Mouse (Mus musculus): ENCODE data around the gene Trabd2b. TPM values are rescaled to one million over a fixed set of nuclear protein-coding genes. Genes with fewer than 3 reads are reported as not detected.

Trabd2b gene
- total and polyA plus RNA-seq, 3 experiments = 29.1 to 69.8 (median 60.1) TPM

GRCm38 (mm10) chr4:114636324-114636723, 229.8 kb downstream of the Trabd2b start:
- no peaks in the 10 kb centered on the region for H3K27me3 ChIP-seq (ENCODE audit: control insufficient read depth, insufficient read depth, low read length)
- intact Hi-C loops (cut with DNase I) = loop anchor here (1.0 to 2.0 kb wide), 3 partner anchors 232 to 336 kb away; no protein-coding TSS in a partner anchor
- peaks cover 2% of the 10 kb centered on the region for H3K4me1 ChIP-seq (ENCODE audit: control insufficient read depth, insufficient read depth, low read length)
- no peak overlapping the region for H3K4me3 ChIP-seq
- no peak for DNase-seq
- no peaks in the 10 kb centered on the region for H3K36me3 ChIP-seq (ENCODE audit: control insufficient read depth, insufficient read depth, low read length)
- H3K9ac ChIP-seq (ENCODE audit: low read depth, low read length) = no peak overlapping the region
- no peak overlapping the region for H3K27ac ChIP-seq
- TF ChIP-seq POLR2A (IDR thresholded peaks at IDR 0.05; ENCODE audit: insufficient read depth, low read depth, low read length) (no peak), CTCF (IDR thresholded peaks at IDR 0.05) (no peak), EP300 (IDR thresholded peaks at IDR 0.05; ENCODE audit: insufficient read depth, low read depth, low read length) (no peak)
- H3K79me2 ChIP-seq (replicated peaks; ENCODE audit: control insufficient read depth, insufficient read depth, low read length) = no peaks in the 10 kb centered on the region
- 96% methylated on average over 1 of the region's 1 CpGs for WGBS

DNA sequence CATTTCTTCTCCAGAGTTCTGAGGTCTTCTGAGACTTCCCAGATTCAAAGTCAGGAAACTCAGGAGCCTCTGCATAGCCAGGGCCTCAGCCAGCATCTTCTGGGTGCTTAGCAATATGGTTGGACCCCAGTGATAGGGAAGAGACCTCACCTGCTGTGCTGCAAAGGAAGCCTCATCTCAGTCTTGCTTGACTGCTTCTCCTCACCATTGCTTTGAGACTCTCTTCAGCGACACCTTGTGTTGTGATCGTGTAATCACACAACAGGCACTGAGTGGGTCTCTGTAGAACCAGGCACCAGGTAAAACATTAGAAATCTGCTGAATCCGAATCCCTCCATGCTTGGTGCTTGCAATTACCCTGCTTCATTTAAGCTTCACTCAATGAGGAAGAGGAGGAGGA, 230.6 kb downstream of the Trabd2b start:
- Histone ChIP-seq H3K4me1 (ENCODE audit: control insufficient read depth, insufficient read depth, low read length) (peaks cover 2% of the 10 kb centered on the region), H3K36me3 (ENCODE audit: control insufficient read depth, insufficient read depth, low read length) (no peaks in the 10 kb centered on the region), H3K4me3 (no peak overlapping the region), H3K79me2 (replicated peaks; ENCODE audit: control insufficient read depth, insufficient read depth, low read length) (no peaks in the 10 kb centered on the region), H3K27me3 (ENCODE audit: control insufficient read depth, insufficient read depth, low read length) (no peaks in the 10 kb centered on the region), H3K9ac (ENCODE audit: low read depth, low read length) (no peak overlapping the region), H3K27ac (no peak overlapping the region)
- WGBS = 5% methylated on average over 3 of the region's 3 CpGs
- intact Hi-C loops (cut with DNase I) = loop anchor here (2.0 kb wide), 2 partner anchors 232 to 336 kb away; no protein-coding TSS in a partner anchor
- no peak for DNase-seq
- no peak for TF ChIP-seq POLR2A (IDR thresholded peaks at IDR 0.05; ENCODE audit: insufficient read depth, low read depth, low read length)
- peak; percentile 76 for TF ChIP-seq CTCF (IDR thresholded peaks at IDR 0.05)

GRCm38 (mm10) chr4:114642469-114642868, 235.9 kb downstream of the Trabd2b start:
- intact Hi-C loops (cut with DNase I) = no loop called here
- Histone ChIP-seq H3K36me3 (ENCODE audit: control insufficient read depth, insufficient read depth, low read length) (no peaks in the 10 kb centered on the region), H3K4me1 (ENCODE audit: control insufficient read depth, insufficient read depth, low read length) (no peaks in the 10 kb centered on the region), H3K4me3 (no peak overlapping the region), H3K79me2 (replicated peaks; ENCODE audit: control insufficient read depth, insufficient read depth, low read length) (no peaks in the 10 kb centered on the region), H3K9ac (ENCODE audit: low read depth, low read length) (no peak overlapping the region), H3K27me3 (ENCODE audit: control insufficient read depth, insufficient read depth, low read length) (no peaks in the 10 kb centered on the region), H3K27ac (no peak overlapping the region)
- DNase-seq = no peak
- TF ChIP-seq CTCF (IDR thresholded peaks at IDR 0.05) (no peak), EP300 (IDR thresholded peaks at IDR 0.05; ENCODE audit: insufficient read depth, low read depth, low read length) (no peak), POLR2A (IDR thresholded peaks at IDR 0.05; ENCODE audit: insufficient read depth, low read depth, low read length) (no peak)
- 56% methylated on average over 4 of the region's 4 CpGs for WGBS

- Histone ChIP-seq H3K9ac (ENCODE audit: low read depth, low read length) (no peak overlapping the region), H3K4me1 (ENCODE audit: control insufficient read depth, insufficient read depth, low read length) (no peaks in the 10 kb centered on the region), H3K79me2 (replicated peaks; ENCODE audit: control insufficient read depth, insufficient read depth, low read length) (no peaks in the 10 kb centered on the region), H3K27ac (no peak overlapping the region), H3K36me3 (ENCODE audit: control insufficient read depth, insufficient read depth, low read length) (no peaks in the 10 kb centered on the region), H3K4me3 (no peak overlapping the region), H3K27me3 (ENCODE audit: control insufficient read depth, insufficient read depth, low read length) (no peaks in the 10 kb centered on the region)
- WGBS = 84% methylated on average over 20 of the region's 20 CpGs
- DNase-seq = no peak
- intact Hi-C loops (cut with DNase I) = no loop called here
- no peak for TF ChIP-seq POLR2A (IDR thresholded peaks at IDR 0.05; ENCODE audit: insufficient read depth, low read depth, low read length)
- no peak for TF ChIP-seq CTCF (IDR thresholded peaks at IDR 0.05)
- TF ChIP-seq EP300 (IDR thresholded peaks at IDR 0.05; ENCODE audit: insufficient read depth, low read depth, low read length) = no peak
Measured at GRCm38 (mm10) chr4:114643679-114644208, 237.2 kb downstream of the Trabd2b start.

GRCm38 (mm10) chr4:114645341-114645740, 238.8 kb downstream of the Trabd2b start:
- no peaks in the 10 kb centered on the region for H3K36me3 ChIP-seq (ENCODE audit: control insufficient read depth, insufficient read depth, low read length)
- no peak for DNase-seq
- intact Hi-C loops (cut with DNase I) = no loop called here

DNA sequence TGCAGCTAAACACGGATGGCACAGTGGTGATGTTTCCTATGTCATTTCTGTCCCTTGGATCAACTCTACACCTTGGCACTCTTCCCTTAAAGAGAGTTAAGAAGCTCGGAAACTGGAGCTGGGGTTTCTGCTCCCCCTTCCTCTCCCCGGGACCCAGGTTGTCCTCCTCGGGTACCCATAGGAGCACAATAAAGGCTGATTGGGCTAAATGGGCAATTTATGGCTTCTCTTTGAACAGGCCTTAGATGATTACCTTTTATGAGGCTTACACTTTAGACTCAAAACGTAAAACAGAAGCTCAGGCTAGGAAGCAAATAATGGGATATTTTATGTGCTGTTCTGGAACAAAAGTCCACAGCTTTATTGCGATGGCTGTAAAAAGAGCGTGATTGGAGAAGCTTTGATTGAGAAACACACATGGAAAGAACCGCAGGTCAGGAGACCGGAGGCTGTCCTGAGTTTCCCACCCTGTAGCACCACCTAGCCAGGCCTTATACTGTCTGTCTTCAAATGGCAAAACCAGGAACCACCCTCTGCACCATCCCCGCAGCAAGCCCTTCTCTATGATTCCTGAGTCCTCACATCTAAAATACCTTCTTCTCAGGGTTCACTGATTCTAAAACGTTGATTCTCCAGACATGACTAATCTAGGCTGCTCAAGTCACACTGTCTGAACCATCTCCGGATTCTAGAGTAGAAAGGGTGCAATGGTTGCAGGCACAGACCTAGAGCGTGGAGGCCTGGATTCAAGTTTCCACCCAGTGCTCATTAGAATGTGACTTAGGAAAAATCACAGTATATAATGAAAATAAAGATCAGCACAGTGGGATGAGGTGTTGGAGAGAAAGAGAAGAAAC, 240.5 kb downstream of the Trabd2b start:
- H3K9ac ChIP-seq (ENCODE audit: low read depth, low read length) = no peak overlapping the region
- H3K27ac ChIP-seq = no peak overlapping the region
- H3K27me3 ChIP-seq (ENCODE audit: control insufficient read depth, insufficient read depth, low read length) = no peaks in the 10 kb centered on the region
- no peaks in the 10 kb centered on the region for H3K4me1 ChIP-seq (ENCODE audit: control insufficient read depth, insufficient read depth, low read length)
- no peak for DNase-seq
- intact Hi-C loops (cut with DNase I) = loop anchor here (1.0 kb wide), 1 partner anchor 300 kb away; no protein-coding TSS in a partner anchor
- WGBS = 73% methylated on average over 13 of the region's 13 CpGs
- no peak overlapping the region for H3K4me3 ChIP-seq
- TF ChIP-seq CTCF (IDR thresholded peaks at IDR 0.05) (no peak), EP300 (IDR thresholded peaks at IDR 0.05; ENCODE audit: insufficient read depth, low read depth, low read length) (no peak), POLR2A (IDR thresholded peaks at IDR 0.05; ENCODE audit: insufficient read depth, low read depth, low read length) (no peak)
- H3K79me2 ChIP-seq (replicated peaks; ENCODE audit: control insufficient read depth, insufficient read depth, low read length) = no peaks in the 10 kb centered on the region
- H3K36me3 ChIP-seq (ENCODE audit: control insufficient read depth, insufficient read depth, low read length) = no peaks in the 10 kb centered on the region

More at GRCm38 (mm10) chr4:114645341-114645740, 238.8 kb downstream of the Trabd2b start:
- Histone ChIP-seq H3K4me3 (no peak overlapping the region), H3K79me2 (replicated peaks; ENCODE audit: control insufficient read depth, insufficient read depth, low read length) (no peaks in the 10 kb centered on the region), H3K4me1 (ENCODE audit: control insufficient read depth, insufficient read depth, low read length) (no peaks in the 10 kb centered on the region), H3K9ac (ENCODE audit: low read depth, low read length) (no peak overlapping the region), H3K27ac (no peak overlapping the region), H3K27me3 (ENCODE audit: control insufficient read depth, insufficient read depth, low read length) (no peaks in the 10 kb centered on the region)
- TF ChIP-seq EP300 (IDR thresholded peaks at IDR 0.05; ENCODE audit: insufficient read depth, low read depth, low read length) (no peak), CTCF (IDR thresholded peaks at IDR 0.05) (no peak), POLR2A (IDR thresholded peaks at IDR 0.05; ENCODE audit: insufficient read depth, low read depth, low read length) (no peak)

Measured in heart, adult 2 months (tissue).